In genomic region chr1:83831900-83832535, GRCm38 (mm10) we compare ENCODE assay signal across 23 mouse cellular contexts.
DNase-seq lines count a peak whose midpoint lies in the region; ATAC-seq lines count a peak whose summit lies in the region.
"Had no signal": no experiment of that assay in that cellular context is flagged by ENCODE, and none has a peak within 500 bp of the region (broad histone marks: within the 10 kb centered on the region; RNA-seq: fewer than 3 reads in every experiment).

No protein-coding gene starts in this region.

- no peak overlapping the region for H3K4me3 ChIP-seq in hindbrain, embryonic 13.5 days
- H3K4me3 ChIP-seq in neural tube, embryonic 14.5 days (ENCODE audit: low read depth, low read length): no peak overlapping the region
- H3K4me3 ChIP-seq: forebrain, embryonic 15.5 days; heart, embryonic 13.5 days; limb, embryonic 13.5 days; liver, embryonic 12.5 days; midbrain, embryonic 10.5 days had no signal

- 60% methylated on average over 3 of the region's 3 CpGs for WGBS in hindbrain, embryonic 13.5 days
- WGBS in neural tube, embryonic 14.5 days: 33% methylated on average over 3 of the region's 3 CpGs

- no peaks in the 10 kb centered on the region for H3K9me3 ChIP-seq in hindbrain, embryonic 13.5 days
- no peaks in the 10 kb centered on the region for H3K9me3 ChIP-seq in neural tube, embryonic 14.5 days (ENCODE audit: control insufficient read depth, low read length)
- H3K9me3 ChIP-seq: forebrain, embryonic 15.5 days; heart, embryonic 13.5 days; limb, embryonic 13.5 days; liver, embryonic 12.5 days; midbrain, embryonic 10.5 days had no signal

- H3K4me1 ChIP-seq in hindbrain, embryonic 13.5 days (replicated peaks): peaks cover 10% of the 10 kb centered on the region; the same call in 1 of the 2 replicates
- H3K4me1 ChIP-seq in neural tube, embryonic 14.5 days (ENCODE audit: control insufficient read depth, insufficient read depth, low read length): no peaks in the 10 kb centered on the region
- H3K4me1 ChIP-seq: forebrain, embryonic 15.5 days; heart, embryonic 13.5 days; limb, embryonic 13.5 days; liver, embryonic 12.5 days; midbrain, embryonic 10.5 days had no signal

- ATAC-seq in hindbrain, embryonic 13.5 days (ENCODE audit: low FRiP score): peak; percentile 82
- peak; percentile 85; the same call in 1 of the 2 replicates for ATAC-seq in neural tube, embryonic 14.5 days (ENCODE audit: low read depth)
- ATAC-seq: forebrain, embryonic 15.5 days; liver, embryonic 12.5 days had no signal

- no peak overlapping the region for H3K4me2 ChIP-seq in hindbrain, embryonic 13.5 days
- no peak overlapping the region for H3K4me2 ChIP-seq in neural tube, embryonic 14.5 days (ENCODE audit: low read depth, low read length)
- H3K4me2 ChIP-seq: forebrain, embryonic 15.5 days; heart, embryonic 13.5 days; limb, embryonic 13.5 days; liver, embryonic 12.5 days had no signal

- H3K9ac ChIP-seq in hindbrain, embryonic 13.5 days: no peak overlapping the region
- no peak overlapping the region for H3K9ac ChIP-seq in neural tube, embryonic 14.5 days (replicated peaks; ENCODE audit: low read depth, low read length)
- H3K9ac ChIP-seq: forebrain, embryonic 15.5 days; heart, embryonic 13.5 days; limb, embryonic 13.5 days; liver, embryonic 12.5 days had no signal

- no peaks in the 10 kb centered on the region for H3K36me3 ChIP-seq in hindbrain, embryonic 13.5 days
- no peaks in the 10 kb centered on the region for H3K36me3 ChIP-seq in neural tube, embryonic 14.5 days (ENCODE audit: control insufficient read depth, insufficient read depth, low read length)
- H3K36me3 ChIP-seq: forebrain, embryonic 15.5 days; heart, embryonic 13.5 days; limb, embryonic 13.5 days; liver, embryonic 12.5 days; midbrain, embryonic 10.5 days had no signal

- intact Hi-C loops in heart, postnatal 25 days (cut with DNase I): no loop called here

- DNase-seq in heart, adult 18-20 months: peak; percentile 5 to 8
- DNase-seq in heart, postnatal 25 days (ENCODE audit: low spot score): no peak
- DNase-seq in kidney, postnatal 4 days: peak; percentile 5 to 26
- DNase-seq in kidney, postnatal 14 days: no peak
- no peak for DNase-seq in frontal cortex, postnatal 25 days (ENCODE audit: low spot score in 2 of 2)
- DNase-seq: cerebellum, adult 18-20 months; gastrocnemius, postnatal 10 days; heart, adult 11 months; heart, postnatal 14 days; kidney, adult 8-10 months; layer of hippocampus, postnatal 36 days; lung, adult 18-20 months; lung, postnatal 10 days; right cerebral cortex, adult 18-20 months; right cerebral cortex, postnatal 4 days; thymus, postnatal 14 days had no signal

- peak overlapping the region; percentile 75 for H3K27ac ChIP-seq in hindbrain, embryonic 13.5 days
- H3K27ac ChIP-seq in neural tube, embryonic 14.5 days (ENCODE audit: low read depth, low read length): peak overlapping the region; percentile 28; the same call in 1 of the 2 replicates
- H3K27ac ChIP-seq: forebrain, embryonic 15.5 days; heart, embryonic 13.5 days; limb, embryonic 13.5 days; liver, embryonic 12.5 days; midbrain, embryonic 10.5 days had no signal

- H3K27me3 ChIP-seq in hindbrain, embryonic 13.5 days: no peaks in the 10 kb centered on the region
- no peaks in the 10 kb centered on the region for H3K27me3 ChIP-seq in neural tube, embryonic 14.5 days (ENCODE audit: control insufficient read depth, insufficient read depth, low read length)
- H3K27me3 ChIP-seq: forebrain, embryonic 15.5 days; heart, embryonic 13.5 days; limb, embryonic 13.5 days; liver, embryonic 12.5 days had no signal

Comparison
In these comparisons a context has a peak if more than half of its experiments do, and no peak if none do; other contexts are left out.
1. DNase-seq: peak in heart, adult 18-20 months (2 of 2) and kidney, postnatal 4 days (2 of 2); none in heart, postnatal 25 days (single experiment), kidney, postnatal 14 days (single experiment) and frontal cortex, postnatal 25 days (0 of 2).